ENCODE assay signal across 24 mouse cellular contexts in genomic region chr2:77347027-77347426, GRCm38 (mm10).
"Had no signal": no experiment of that assay in that cellular context is flagged by ENCODE, and none has a peak within 500 bp of the region (broad histone marks: within the 10 kb centered on the region; RNA-seq: fewer than 3 reads in every experiment).

No protein-coding gene starts in this region.

- H3K27ac ChIP-seq: embryonic facial prominence, embryonic 10.5 days; embryonic facial prominence, embryonic 12.5 days; embryonic facial prominence, embryonic 13.5 days; embryonic facial prominence, embryonic 15.5 days; forebrain, embryonic 10.5 days; forebrain, embryonic 12.5 days; forebrain, embryonic 13.5 days; forebrain, embryonic 15.5 days; gastrocnemius, adult 2 months; heart, adult 2 months; heart, embryonic 10.5 days had no signal

- H3K4me3 ChIP-seq: embryonic facial prominence, embryonic 10.5 days; embryonic facial prominence, embryonic 12.5 days; embryonic facial prominence, embryonic 13.5 days; embryonic facial prominence, embryonic 15.5 days; erythroblast, embryonic 14.5 days; forebrain, embryonic 10.5 days; forebrain, embryonic 12.5 days; forebrain, embryonic 13.5 days; forebrain, embryonic 15.5 days; gastrocnemius, adult 2 months; heart, adult 2 months; heart, embryonic 10.5 days had no signal

- DNase-seq: cerebellum, adult 9-10 months; cerebellum, adult 9-11 months; cerebellum, postnatal 10 days; cerebellum, postnatal 14 days; cerebellum, postnatal 25 days; cerebellum, postnatal 36 days; embryo, embryonic 11 days; forebrain, postnatal 0 days; gastrocnemius, adult 2 months; gastrocnemius, postnatal 10 days; gastrocnemius, postnatal 14 days; gastrocnemius, postnatal 25 days; gastrocnemius, postnatal 36 days; heart, adult 2 months had no signal

- H3K4me1 ChIP-seq: embryonic facial prominence, embryonic 10.5 days; embryonic facial prominence, embryonic 12.5 days; embryonic facial prominence, embryonic 15.5 days; forebrain, embryonic 10.5 days; forebrain, embryonic 12.5 days; forebrain, embryonic 13.5 days; forebrain, embryonic 15.5 days; heart, embryonic 10.5 days had no signal
